Mouse (Mus musculus): ENCODE measurements around the gene Gm14124.
"Not testable (repeated sequence)": the region's sequence is repeated elsewhere in the genome, so short reads cannot be mapped to it uniquely, and the experiment has no call there.

- TF ChIP-seq POLR2A (IDR thresholded peaks at IDR 0.05; ENCODE audit: insufficient read depth, low read depth, low read length); CTCF (IDR thresholded peaks at IDR 0.05); EP300 (IDR thresholded peaks at IDR 0.05; ENCODE audit: insufficient read depth, low read depth, low read length): not testable (repeated sequence)
Observed at GRCm38 (mm10) chr2:150257291-150257690, at the start of gene Gm14124.

Data from heart, adult 2 months (tissue).